Mouse (Mus musculus) hindbrain, embryonic 10.5 days (tissue): ENCODE measurements around the gene Elovl2. TPM values are rescaled to one million over a fixed set of nuclear protein-coding genes. Genes with fewer than 3 reads are reported as not detected.
"Not testable (repeated sequence)": the region's sequence is repeated elsewhere in the genome, so short reads cannot be mapped to it uniquely, and the experiment has no call there.

ENCODE experiments used
- DNase-seq: peaks from one replicate; pipeline ENCODE4 v3.0.0-alpha.2; 2017; ENCODE audit warnings: low spot score
- H3K27ac ChIP-seq: fragments of 300-500 bp; sonication (generic); 2 replicates; pipeline ENCODE4 v1.5.1; 2016; ENCODE audit warnings: mild to moderate bottlenecking, moderate library complexity
- H3K27me3 ChIP-seq: fragments of 300-500 bp; sonication (generic); 2 replicates; pipeline ENCODE4 v1.6.1; 2016; ENCODE audit warnings: mild to moderate bottlenecking; ENCODE audit not compliant: poor library complexity, insufficient read depth, severe bottlenecking
- H3K36me3 ChIP-seq: fragments of 300-500 bp; sonication (generic); 2 replicates; pipeline ENCODE4 v1.6.1; 2016; ENCODE audit warnings: mild to moderate bottlenecking, moderate library complexity
- H3K4me1 ChIP-seq: fragments of 300-500 bp; sonication (generic); replicated peaks from 2 replicates; pipeline ENCODE4 v1.6.1; 2016; ENCODE audit warnings: mild to moderate bottlenecking
- H3K4me3 ChIP-seq: fragments of 300-500 bp; sonication (generic); 2 replicates; pipeline ENCODE4 v1.5.1; 2016; ENCODE audit warnings: mild to moderate bottlenecking, moderate library complexity
- H3K9me3 ChIP-seq: fragments of 300-500 bp; sonication (generic); 2 replicates; pipeline ENCODE4 v1.6.1; 2016; ENCODE audit warnings: mild to moderate bottlenecking, moderate library complexity
- WGBS: fragments of 180-500 bp; shearing (Covaris S2); methylation state at CpG from one replicate; pipeline ENCODE4 v1.1.7; 2016; 5-methylcytosine and 5-hydroxymethylcytosine counted together
- polyA plus RNA-seq: library from polyadenylated mRNA; unstranded; fragments of >200 nt; fragmentation: Nextera tagmentation; extraction: Ambion mirVana; gene quantifications from 2 replicates; pipeline ENCODE4 v1.2.1, GENCODE M21; 2016

Gene Elovl2
- polyA plus RNA-seq = 38.2 and 42.6 TPM in 2 replicates

- H3K9me3 ChIP-seq = peaks cover 21% of the 10 kb centered on the region
- no peaks in the 10 kb centered on the region for H3K36me3 ChIP-seq
- no peaks in the 10 kb centered on the region for H3K27me3 ChIP-seq
- H3K4me1 ChIP-seq = peaks cover 17% of the 10 kb centered on the region
- WGBS = 2% methylated on average over 72 of the region's 77 CpGs
- H3K4me3 ChIP-seq = peak within 1 kb of the TSS; percentile 80
- peak within 1 kb of the TSS; percentile 93 for H3K27ac ChIP-seq
- peak; percentile 86 for DNase-seq
These were observed at the start of gene Elovl2 for GRCm38 (mm10) chr13:41220304-41220834. TSS of gene Elovl2 (minus strand) at chr13:41220405.

- H3K4me3 ChIP-seq = no peak overlapping the region
- peak overlapping the region; percentile 40; the same call in 1 of the 2 replicates for H3K27ac ChIP-seq
- DNase-seq = peak; percentile 26
- H3K4me1 ChIP-seq = peaks cover 9% of the 10 kb centered on the region
- no peaks in the 10 kb centered on the region for H3K9me3 ChIP-seq
- WGBS = 24% methylated on average over 7 of the region's 7 CpGs
- H3K36me3 ChIP-seq = no peaks in the 10 kb centered on the region
- H3K27me3 ChIP-seq = no peaks in the 10 kb centered on the region
These were observed 47.7 kb upstream of the Elovl2 start for GRCm38 (mm10) chr13:41267827-41268408.

DNA sequence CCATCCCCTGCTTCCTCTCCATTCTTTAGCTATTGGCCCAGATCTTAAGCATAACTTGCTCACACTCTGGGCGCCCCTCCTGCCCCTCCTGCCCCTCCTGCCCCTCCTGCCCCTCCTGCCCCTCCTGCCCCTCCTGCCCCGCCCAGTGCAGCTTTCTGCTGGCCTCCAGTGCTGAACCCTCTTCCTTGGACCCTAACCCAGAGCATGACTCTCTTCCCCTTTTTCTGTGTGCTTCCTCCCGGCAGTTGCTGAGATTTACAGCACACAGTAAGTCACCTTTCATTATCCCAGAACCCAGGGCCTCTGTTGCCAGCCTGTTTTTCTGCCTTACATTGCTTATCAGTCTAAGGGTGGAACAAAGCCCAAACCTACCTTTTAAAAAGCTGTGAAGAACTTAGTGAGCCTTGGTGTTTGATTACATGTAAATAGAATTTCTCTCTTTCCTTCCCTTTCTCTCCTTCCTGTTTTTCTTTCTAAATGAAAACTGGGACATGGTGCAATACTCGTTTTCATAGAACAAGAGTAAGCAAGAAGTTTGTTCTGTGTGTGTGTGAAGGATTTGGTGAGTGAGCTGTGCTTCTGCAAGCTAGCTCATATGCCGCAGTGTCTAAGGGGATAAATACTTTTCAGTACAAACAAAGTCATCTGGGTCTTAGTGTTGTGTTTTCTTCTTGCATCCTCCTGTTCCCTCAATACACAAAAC is 43.2 kb upstream of the Elovl2 start:
- Histone ChIP-seq H3K27ac (no peak overlapping the region), H3K4me3 (no peak overlapping the region), H3K4me1 (peaks cover 9% of the 10 kb centered on the region), H3K27me3 (no peaks in the 10 kb centered on the region), H3K9me3 (no peaks in the 10 kb centered on the region), H3K36me3 (no peaks in the 10 kb centered on the region)
- DNase-seq = no peak
- WGBS = 85% methylated on average over 5 of the region's 5 CpGs

GRCm38 (mm10) chr13:41261617-41262016 is 41.4 kb upstream of the Elovl2 start:
- H3K27ac ChIP-seq, H3K27me3 ChIP-seq, H3K4me1 ChIP-seq, H3K4me3 ChIP-seq, H3K36me3 ChIP-seq, H3K9me3 ChIP-seq, DNase-seq: not testable (repeated sequence)
- 95% methylated on average over 8 of the region's 8 CpGs for WGBS

DNA sequence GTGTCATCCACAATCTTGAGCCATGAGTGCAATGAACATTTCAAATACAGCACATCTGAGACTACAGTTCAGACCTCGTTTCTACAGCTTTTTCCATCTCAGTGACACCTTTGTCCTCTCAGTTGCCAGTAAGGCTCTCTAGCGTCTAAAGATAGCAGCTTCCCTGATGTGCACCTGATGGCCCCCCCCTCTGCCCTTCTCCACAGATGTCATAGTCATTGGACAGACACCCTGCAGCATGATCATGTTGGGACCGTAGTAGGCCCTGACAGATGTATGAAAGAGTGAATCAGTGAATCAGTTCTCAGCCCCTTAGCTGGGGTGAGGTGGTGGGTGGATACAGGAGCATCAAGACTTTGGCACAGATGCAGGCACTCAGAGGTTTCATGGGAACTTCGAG is 37.6 kb upstream of the Elovl2 start:
- H3K4me3 ChIP-seq = no peak overlapping the region
- H3K9me3 ChIP-seq = no peaks in the 10 kb centered on the region
- no peaks in the 10 kb centered on the region for H3K36me3 ChIP-seq
- H3K27ac ChIP-seq = no peak overlapping the region
- H3K4me1 ChIP-seq = no peaks in the 10 kb centered on the region; the same call in 1 of the 2 replicates
- H3K27me3 ChIP-seq = no peaks in the 10 kb centered on the region
- WGBS = 91% methylated on average over 4 of the region's 4 CpGs
- DNase-seq = no peak

- no peak overlapping the region for H3K27ac ChIP-seq
- no peaks in the 10 kb centered on the region for H3K36me3 ChIP-seq
- DNase-seq = no peak
- H3K4me1 ChIP-seq = peaks cover 4% of the 10 kb centered on the region; the same call in 1 of the 2 replicates
- H3K9me3 ChIP-seq = no peaks in the 10 kb centered on the region
- H3K4me3 ChIP-seq = no peak overlapping the region
- H3K27me3 ChIP-seq = no peaks in the 10 kb centered on the region
- 90% methylated on average over 3 of the region's 3 CpGs for WGBS
These were observed 36.8 kb upstream of the Elovl2 start for GRCm38 (mm10) chr13:41256962-41257361.

DNA sequence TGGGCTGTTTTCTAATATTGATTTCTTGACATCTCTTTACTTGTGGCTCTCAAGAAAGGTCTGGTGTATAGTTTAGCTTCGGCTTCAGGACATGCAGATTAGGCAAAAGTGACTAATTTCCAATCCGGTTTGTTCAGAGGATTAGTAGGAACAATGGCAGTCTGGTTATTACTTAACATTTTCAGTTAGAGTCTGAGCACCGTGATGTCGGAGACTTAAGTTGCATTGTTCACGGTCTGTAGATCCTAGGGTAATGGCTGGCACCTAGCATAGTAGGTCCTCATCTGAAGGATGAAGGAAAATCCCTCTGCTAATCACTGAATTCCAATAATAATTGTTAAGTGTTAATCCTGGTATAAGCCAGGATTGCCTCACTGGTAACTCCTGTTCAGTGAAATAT is 35.9 kb upstream of the Elovl2 start:
- Histone ChIP-seq H3K36me3 (no peaks in the 10 kb centered on the region), H3K27me3 (no peaks in the 10 kb centered on the region), H3K4me3 (no peak overlapping the region), H3K27ac (no peak overlapping the region), H3K4me1 (peaks cover 8% of the 10 kb centered on the region), H3K9me3 (no peaks in the 10 kb centered on the region)
- 93% methylated on average over 5 of the region's 5 CpGs for WGBS
- DNase-seq = no peak

DNA sequence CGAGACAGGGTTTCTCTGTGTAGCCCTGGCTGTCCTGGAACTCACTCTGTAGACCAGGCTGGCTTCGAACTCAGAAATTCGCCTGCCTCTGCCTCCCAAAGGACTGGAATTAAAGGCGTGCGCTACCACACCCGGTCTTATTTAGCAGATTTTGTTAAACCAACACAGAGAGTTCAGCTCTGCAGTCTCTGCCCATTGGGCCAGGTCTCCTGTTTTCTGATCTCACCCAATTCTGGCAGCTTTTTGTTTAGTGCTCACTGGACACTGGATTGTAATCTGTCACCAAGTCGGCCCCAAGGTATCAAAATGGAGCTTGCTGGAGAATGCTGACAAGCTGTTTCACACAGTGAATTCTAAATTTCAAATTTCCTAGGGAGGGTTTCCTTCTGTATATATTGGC is 32.5 kb upstream of the Elovl2 start:
- Histone ChIP-seq H3K9me3 (no peaks in the 10 kb centered on the region), H3K27me3 (no peaks in the 10 kb centered on the region), H3K27ac (no peak overlapping the region), H3K4me1 (peaks cover 15% of the 10 kb centered on the region), H3K36me3 (no peaks in the 10 kb centered on the region), H3K4me3 (no peak overlapping the region)
- DNase-seq = no peak
- 92% methylated on average over 7 of the region's 7 CpGs for WGBS

- Histone ChIP-seq H3K9me3 (no peaks in the 10 kb centered on the region), H3K27ac (no peak overlapping the region), H3K36me3 (no peaks in the 10 kb centered on the region), H3K27me3 (no peaks in the 10 kb centered on the region), H3K4me3 (no peak overlapping the region), H3K4me1 (peaks cover 15% of the 10 kb centered on the region)
- DNase-seq = no peak
- 84% methylated on average over 6 of the region's 6 CpGs for WGBS
These were observed 31.9 kb upstream of the Elovl2 start for GRCm38 (mm10) chr13:41252141-41252540.

DNA sequence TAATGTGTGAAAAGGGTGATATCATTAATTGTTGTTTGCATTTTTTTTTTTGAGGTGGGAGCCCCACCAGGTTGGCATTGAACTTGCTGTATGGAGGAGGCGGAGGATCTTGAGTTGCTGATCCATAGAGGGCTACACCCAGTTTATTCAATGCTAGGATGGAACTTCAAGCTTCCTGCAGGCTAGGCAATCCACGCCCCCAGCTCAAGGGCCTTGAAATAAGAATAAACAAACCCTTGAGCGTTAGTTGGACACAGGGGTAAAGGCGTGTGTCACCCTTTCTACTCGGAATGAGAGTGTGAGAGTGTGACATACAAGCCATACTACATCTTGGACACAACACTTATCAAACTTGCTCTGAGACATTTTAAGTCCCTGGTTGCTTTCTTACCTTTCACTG is 31.5 kb upstream of the Elovl2 start:
- no peak overlapping the region for H3K4me3 ChIP-seq
- H3K27ac ChIP-seq = no peak overlapping the region
- WGBS = 85% methylated on average over 5 of the region's 5 CpGs
- DNase-seq = no peak
- H3K36me3 ChIP-seq = no peaks in the 10 kb centered on the region
- no peaks in the 10 kb centered on the region for H3K9me3 ChIP-seq
- H3K27me3 ChIP-seq = no peaks in the 10 kb centered on the region
- peaks cover 15% of the 10 kb centered on the region for H3K4me1 ChIP-seq

DNA sequence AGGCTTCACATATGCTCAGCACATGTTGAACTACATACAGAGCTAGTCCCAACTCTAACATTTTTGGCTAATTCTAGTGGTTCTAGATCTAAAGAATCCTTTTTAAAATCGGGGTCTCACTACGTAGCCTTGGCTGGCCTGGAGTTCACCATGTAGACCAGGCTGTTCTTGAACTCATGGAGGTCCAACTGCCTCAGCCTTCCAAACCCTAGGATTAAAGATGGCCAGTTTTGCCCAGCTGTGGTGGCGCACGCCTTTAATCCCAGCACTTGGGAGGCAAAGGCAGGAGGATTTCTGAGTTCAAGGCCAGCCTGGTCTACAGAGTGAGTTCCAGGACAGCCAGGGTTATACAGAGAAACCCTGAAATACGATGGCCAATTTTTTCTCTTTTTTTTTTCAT is 31.0 kb upstream of the Elovl2 start:
- H3K9me3 ChIP-seq, DNase-seq, H3K4me3 ChIP-seq, H3K27me3 ChIP-seq, H3K36me3 ChIP-seq, H3K27ac ChIP-seq: not testable (repeated sequence)
- H3K4me1 ChIP-seq = peaks cover 15% of the 10 kb centered on the region
- WGBS = 93% methylated on average over 5 of the region's 5 CpGs

- Histone ChIP-seq H3K9me3 (no peaks in the 10 kb centered on the region), H3K27ac (peak overlapping the region; percentile 92), H3K4me1 (peaks cover 15% of the 10 kb centered on the region), H3K27me3 (no peaks in the 10 kb centered on the region), H3K4me3 (peak overlapping the region; percentile 74), H3K36me3 (no peaks in the 10 kb centered on the region)
- 4% methylated on average over 27 of the region's 27 CpGs for WGBS
- no peak for DNase-seq
These were observed 30.2 kb upstream of the Elovl2 start for GRCm38 (mm10) chr13:41250318-41250981.
